Mouse (Mus musculus): ENCODE measurements at regions not wholly inside any gene's neighbourhood (a gene's known extent, or its start where the extent isn't known, plus 50 kb on each side); places are given as distances from the start of the nearest gene placed in this dataset.
A peak's percentile ranks its signal among the peaks of the same experiment; 100 is the strongest.

- no peak for DNase-seq (ENCODE audit: low read depth, low spot score)
Observed at GRCm38 (mm10) chr15:56979353-56979752, 498.1 kb downstream of the Slc22a22 start.

DNA sequence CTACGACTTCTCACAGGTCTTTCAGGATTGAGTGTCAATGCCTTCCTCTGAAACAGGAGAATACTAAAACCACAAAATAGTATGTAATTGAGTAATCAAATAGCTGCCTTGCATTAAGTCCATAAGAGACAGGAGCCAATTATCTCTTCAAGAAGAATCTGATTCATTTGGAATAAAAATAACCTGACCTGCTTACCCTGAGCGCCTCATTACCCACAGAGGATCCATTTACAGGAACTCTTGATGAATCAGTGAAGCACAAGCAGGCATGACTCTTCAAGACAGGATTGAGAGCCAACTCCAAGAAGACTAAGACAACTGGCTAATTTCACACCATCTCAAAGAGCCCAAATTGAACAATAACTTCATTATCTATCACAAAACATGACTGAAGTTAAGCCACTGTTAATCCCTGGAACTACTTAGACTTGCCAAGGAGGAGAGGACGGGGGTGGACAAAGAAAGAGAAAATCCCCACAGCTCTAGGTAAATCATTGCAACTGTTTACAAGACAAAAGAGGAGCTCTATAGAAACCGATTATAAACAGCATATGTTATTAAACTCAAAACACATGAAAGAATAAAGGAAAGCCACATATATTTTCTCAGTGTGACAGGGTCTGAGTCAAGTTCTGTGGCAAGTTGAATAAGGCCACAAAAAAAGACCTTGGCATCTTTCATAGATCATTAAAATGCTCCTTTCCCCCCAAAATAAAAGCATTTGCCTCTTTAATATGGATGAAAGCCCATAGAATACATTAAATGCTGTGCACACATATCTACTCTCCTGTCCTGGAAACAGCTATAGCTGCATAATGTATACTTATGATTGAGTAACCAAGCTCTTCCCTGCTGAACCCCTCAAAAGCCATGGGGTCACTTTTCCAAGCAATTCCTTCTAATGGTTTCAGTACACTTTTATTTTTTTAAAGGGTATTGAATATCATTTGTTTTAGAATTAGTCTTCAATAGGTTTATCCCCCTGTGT, 501.7 kb downstream of the Slc22a22 start:
- peak; percentile 56 for DNase-seq (ENCODE audit: low read depth, low spot score)

DNA sequence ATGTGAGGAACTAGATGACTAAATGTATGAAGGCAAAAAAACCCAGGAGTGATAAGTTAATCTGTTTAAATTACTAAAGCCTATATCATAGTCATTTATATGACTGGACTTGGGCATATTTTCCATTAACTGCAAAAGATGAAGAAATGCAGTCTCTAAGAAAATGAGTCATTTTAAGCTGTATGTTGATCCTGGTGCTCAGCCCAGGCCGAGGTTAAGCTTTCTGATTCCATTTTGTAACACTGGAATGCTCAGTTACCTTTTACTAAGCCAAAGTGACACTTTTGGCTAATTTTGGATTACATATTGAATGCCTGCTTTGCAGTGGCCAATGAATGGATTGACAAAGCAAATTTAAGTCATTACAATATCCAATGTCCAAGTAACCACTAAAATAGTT, 507.3 kb downstream of the Slc22a22 start:
- peak; percentile 61 for DNase-seq (ENCODE audit: low read depth, low spot score)

DNA sequence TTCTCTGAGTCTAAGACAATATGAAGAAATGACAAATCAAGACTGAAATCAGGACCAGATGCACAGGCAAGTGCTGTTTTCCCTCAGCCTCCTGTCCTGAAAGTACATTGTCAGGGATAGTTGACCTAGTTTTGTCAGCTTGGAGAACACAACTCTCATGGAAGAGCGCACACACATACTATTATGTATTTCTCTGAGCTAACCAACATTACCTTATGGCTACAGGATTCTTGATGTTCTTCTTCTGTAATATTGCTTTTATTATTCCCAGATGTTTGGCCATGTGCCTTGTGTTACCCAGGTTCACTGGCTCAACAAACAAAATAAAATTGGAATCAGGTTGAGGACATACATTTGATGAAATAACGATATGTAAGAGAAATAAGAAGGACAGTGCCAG, 521.1 kb downstream of the Slc22a22 start:
- peak; percentile 63 for DNase-seq (ENCODE audit: low read depth, low spot score)

- DNase-seq (ENCODE audit: low read depth, low spot score), result peak; percentile 51
Observed at GRCm38 (mm10) chr15:56952176-56952575, 525.2 kb downstream of the Slc22a22 start.

DNA sequence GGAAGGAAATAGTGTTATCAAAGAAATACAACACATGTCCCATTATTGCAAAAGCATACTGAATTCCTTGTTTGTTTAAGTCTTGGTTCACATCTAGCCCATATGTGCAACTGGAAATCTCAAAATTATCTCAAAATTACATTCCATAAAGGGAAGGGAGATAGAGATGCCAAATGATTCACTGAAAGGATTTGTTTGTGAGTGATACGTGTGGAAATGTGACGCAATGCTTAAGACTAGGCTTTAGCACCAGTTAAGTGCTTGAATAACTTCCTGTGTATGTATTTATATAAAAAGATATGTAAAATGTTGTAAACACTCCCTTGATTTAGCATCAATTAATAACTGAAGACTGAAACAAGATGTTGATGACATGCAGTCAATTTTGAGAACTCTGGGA, 526.6 kb downstream of the Slc22a22 start:
- DNase-seq (ENCODE audit: low read depth, low spot score), result peak; percentile 42

DNA sequence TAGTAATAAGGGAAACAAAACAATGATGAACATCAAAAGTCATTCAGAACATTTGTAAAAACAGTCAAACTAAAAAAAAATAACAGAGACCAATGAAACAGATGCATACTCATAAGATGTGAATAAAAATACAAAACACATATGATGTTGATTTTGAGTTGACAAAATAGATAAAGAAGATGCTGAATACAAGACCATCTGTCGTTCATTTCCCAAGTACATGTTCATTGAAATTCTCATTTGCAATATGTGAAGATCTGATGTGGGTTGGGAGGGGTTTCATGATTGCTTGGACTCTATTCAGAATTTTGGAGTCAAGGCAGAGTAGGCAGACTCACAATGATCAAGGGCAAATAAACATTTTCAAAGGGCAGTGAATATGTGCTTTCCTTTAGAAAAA, 536.5 kb downstream of the Slc22a22 start:
- no peak for DNase-seq (ENCODE audit: low read depth, low spot score)

DNA sequence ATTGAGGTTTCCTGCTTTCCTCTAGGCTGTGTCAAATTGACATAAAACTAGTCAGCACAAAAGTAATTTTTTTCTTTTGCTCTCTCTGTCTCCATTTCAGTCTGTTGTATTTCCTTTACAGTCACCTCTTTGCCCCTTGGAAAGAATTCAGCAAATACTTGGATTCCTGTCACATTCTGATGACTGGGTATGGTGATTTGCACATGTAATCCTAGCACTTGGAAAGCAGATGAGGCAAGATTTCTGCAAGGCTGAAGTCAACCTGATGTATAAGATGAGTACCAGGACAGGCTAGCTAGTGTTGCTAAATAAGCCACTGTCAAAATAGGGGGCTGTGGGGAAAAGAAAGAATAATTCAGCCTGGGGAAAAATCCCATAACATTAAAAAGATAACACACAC, 580.9 kb downstream of the Slc22a22 start:
- peak; percentile 91 for DNase-seq (ENCODE audit: low read depth, low spot score)

- DNase-seq (ENCODE audit: low read depth, low spot score), result no peak
Observed at GRCm38 (mm10) chr15:56881501-56881900, 595.9 kb downstream of the Slc22a22 start.

DNA sequence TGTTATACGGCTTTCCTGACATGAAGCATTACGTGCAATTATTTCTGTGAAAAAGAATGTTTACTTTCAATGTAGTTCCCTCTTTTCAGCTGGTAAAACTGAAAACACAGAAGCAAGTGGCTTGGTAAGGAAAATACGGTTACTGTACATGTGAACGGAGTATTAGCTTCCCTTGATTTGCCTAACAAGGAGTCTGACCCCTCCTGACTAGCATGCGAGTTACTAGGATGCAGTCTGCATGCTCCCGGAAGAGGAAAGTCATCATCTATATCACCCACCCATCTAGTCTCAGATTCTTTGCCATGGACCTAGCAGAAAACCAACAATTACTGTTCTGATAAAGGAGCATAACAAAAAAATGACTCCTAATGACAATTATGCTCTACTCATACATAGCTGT, 611.5 kb downstream of the Slc22a22 start:
- DNase-seq (ENCODE audit: low read depth, low spot score), result no peak

- no peak for DNase-seq (ENCODE audit: low read depth, low spot score)
Observed at GRCm38 (mm10) chr15:56865035-56865804, 612.2 kb downstream of the Slc22a22 start.

- peak; percentile 23 for DNase-seq (ENCODE audit: low read depth, low spot score)
Observed at GRCm38 (mm10) chr15:56858627-56859334, 618.6 kb downstream of the Slc22a22 start.

DNA sequence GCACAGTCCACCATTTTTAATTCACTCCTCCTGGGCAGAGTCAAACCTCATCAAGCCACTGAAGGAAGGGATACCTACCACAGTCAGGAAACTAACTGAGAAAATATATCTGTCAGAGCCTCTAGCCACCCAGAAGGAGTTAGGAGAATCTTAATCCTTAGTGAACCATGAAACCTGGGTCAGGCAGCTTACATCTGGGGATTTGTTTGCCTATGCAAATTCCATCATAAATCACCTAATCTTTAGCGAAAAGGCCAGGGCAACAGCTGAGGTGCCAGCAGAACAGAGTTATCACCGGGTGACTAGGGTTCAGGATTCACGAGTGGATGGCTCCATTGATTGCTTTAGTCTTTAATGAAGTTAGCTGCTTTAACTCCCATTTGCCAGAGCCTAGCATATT, 619.3 kb downstream of the Slc22a22 start:
- no peak for DNase-seq (ENCODE audit: low read depth, low spot score)

GRCm38 (mm10) chr15:56856057-56856456, 621.4 kb downstream of the Slc22a22 start:
- DNase-seq (ENCODE audit: low read depth, low spot score), result peak; percentile 84

- DNase-seq (ENCODE audit: low read depth, low spot score), result peak; percentile 74
Observed at GRCm38 (mm10) chr15:56853106-56853505, 624.3 kb downstream of the Slc22a22 start.

DNA sequence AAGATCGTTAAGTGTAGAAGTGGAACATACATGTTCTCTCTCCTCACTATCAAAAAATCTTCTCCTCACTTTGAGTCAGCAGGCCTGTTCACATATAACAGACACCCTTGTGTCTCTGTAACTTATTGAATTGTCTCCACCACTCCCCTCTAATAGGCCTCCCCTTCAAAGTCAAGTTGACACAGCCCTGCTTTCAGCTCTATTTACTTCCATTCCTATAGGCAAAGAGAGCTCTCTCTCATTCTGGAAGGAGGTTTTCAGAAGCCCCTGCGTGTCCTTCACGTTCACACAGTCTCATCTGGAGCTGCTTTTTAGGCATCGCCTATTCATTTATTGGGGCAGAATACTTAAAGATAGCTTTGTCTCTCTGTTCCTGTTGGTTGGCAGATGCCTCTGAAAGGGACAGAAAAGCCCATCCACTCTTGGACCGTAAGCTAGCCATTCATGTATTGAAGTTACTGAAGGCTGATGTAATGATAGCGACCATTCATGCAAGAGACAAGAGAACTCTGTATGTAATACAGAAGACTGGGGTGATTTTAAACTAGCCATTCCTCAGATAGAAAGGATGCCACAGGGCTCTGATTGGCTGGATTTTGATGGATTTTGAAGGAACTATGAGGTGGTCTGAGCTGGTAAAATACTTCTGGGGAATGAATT, 629.8 kb downstream of the Slc22a22 start:
- no peak for DNase-seq (ENCODE audit: low read depth, low spot score)

GRCm38 (mm10) chr15:56844574-56844973, 632.9 kb downstream of the Slc22a22 start:
- peak; percentile 93 for DNase-seq (ENCODE audit: low read depth, low spot score)

GRCm38 (mm10) chr15:56841516-56841915, 635.9 kb downstream of the Slc22a22 start:
- peak; percentile 98 for DNase-seq (ENCODE audit: low read depth, low spot score)

DNA sequence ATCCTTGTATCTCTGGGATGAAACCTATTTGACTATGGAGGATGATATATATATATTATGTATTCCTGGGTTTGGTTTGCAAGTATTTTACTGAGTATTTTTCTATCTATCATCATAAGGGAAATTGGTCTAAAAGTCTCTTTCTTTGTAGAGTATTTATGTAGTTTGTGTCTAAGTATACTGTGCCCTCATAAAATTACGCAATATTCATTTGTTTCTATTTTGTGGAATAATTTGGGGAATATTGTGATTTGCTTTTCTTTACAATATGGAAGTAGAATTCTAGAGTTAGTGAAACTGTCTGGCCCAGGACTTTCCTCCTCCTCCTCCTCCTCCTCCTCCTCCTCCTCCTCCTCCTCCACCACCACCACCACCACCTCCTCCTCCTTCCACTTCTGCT, 640.1 kb downstream of the Slc22a22 start:
- no peak for DNase-seq (ENCODE audit: low read depth, low spot score)

GRCm38 (mm10) chr15:56834621-56835020, 642.8 kb downstream of the Slc22a22 start:
- DNase-seq (ENCODE audit: low read depth, low spot score), result no peak

- DNase-seq (ENCODE audit: low read depth, low spot score), result peak; percentile 72
Observed at GRCm38 (mm10) chr15:56832666-56833065, 644.8 kb downstream of the Slc22a22 start.
